Mouse (Mus musculus): ENCODE measurements around the gene Galns. TPM values are rescaled to one million over a fixed set of nuclear protein-coding genes. Genes with fewer than 3 reads are reported as not detected.
"Not testable (repeated sequence)": the region's sequence is repeated elsewhere in the genome, so short reads cannot be mapped to it uniquely, and the experiment has no call there.

The Galns gene
- total RNA-seq, 2 experiments from 2014 or later: 9.7 to 10.3 TPM

DNA sequence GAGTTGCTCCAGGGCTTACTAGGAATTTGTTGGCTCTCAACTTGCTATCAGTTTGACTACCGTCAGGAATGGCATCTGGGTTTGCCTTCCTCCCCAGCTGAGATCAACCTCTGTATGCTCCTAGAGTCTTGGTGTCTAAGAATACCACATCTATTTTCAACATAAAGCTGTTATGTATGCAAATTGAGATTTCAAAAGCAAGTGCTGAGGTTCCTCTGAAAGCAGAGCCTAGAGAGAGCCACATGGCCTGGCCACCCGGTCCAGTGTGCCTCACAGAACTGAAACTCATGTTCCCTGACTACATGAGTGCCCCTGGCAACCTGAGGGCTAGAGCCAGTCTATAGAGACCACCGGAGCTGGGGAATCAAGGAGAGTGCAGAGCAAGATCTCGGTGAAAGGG is 5.9 kb downstream of the Galns start:
- intact Hi-C loops (cut with DNase I): no loop called here
- DNase-seq (ENCODE audit: low spot score in 2 of 2): peak in 1 of 2 experiments; percentile 44

DNA sequence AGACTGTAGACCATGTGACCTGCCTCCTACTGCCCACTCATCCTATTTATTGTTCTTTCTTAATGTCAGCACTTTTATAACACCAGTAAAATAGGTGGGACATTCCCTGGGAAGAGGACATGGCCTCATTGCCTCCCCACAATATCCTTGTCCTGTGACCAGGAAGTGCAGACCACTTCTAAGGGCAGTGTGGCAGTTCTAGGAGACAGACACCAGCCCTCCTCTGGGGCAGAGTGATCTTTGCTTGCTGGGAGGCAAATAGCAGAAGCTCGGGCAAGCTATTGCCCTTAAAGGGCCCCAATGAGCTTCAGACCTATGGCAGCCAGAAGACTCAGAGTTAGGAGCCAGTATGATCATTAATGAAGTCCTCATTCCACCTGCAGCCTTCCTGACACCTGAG is 6.6 kb downstream of the Galns start:
- DNase-seq (ENCODE audit: low spot score in 2 of 2): no peak
- intact Hi-C loops (cut with DNase I): no loop called here

DNA sequence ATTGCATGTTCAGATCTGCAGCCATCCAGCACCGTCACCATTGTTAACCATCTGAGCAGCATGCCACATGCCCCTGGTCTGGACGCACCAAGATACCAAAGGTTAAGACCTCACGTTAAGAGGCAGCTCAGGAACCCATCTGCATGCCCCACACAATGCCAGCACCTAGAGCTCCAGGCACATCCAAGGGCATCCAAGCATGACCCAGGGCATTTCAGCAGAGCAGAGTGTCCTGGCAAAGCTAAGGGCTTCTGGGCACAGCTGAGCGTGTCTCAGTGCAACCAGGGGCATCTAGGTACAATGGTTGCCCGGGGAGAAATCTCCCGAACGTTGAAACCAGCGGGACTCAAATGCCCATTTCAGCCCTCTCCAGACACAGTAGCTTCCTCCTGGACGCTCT is 10.6 kb downstream of the Galns start:
- intact Hi-C loops (cut with DNase I): no loop called here
- DNase-seq (ENCODE audit: low spot score in 2 of 2): no peak

GRCm38 (mm10) chr8:122596031-122596430 is 15.2 kb downstream of the Galns start:
- intact Hi-C loops (cut with DNase I): no loop called here
- no peak for DNase-seq (ENCODE audit: low spot score in 2 of 2)

- intact Hi-C loops (cut with DNase I): no loop called here
Observed at GRCm38 (mm10) chr8:122593783-122594507, 17.3 kb downstream of the Galns start.

GRCm38 (mm10) chr8:122593240-122593639 is 18.0 kb downstream of the Galns start:
- intact Hi-C loops (cut with DNase I): no loop called here
- DNase-seq (ENCODE audit: low spot score in 2 of 2): no peak

More at GRCm38 (mm10) chr8:122593783-122594507, 17.3 kb downstream of the Galns start:
- DNase-seq (ENCODE audit: low spot score in 2 of 2): no peak

DNA sequence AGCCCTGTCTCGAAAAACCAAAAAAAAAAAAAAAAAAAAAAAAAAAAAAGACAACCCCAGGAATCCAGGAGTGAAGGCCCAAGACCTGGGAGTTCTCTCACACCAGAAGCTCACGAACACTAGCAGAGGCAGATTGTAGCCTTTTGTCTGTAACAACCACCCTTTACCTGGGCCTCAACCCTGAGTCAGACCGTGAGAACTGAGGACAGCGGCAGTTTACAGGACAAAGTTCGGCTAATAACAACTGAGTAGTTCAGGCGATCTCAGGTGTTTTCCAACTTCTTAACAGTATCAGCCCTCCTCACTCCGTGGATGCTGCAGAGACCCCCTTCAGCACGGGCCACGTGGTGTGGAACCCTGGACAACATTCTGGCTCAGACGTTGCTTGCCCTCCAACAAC is 24.5 kb downstream of the Galns start:
- intact Hi-C loops (cut with DNase I): no loop called here
- no peak for DNase-seq (ENCODE audit: low spot score in 2 of 2)

GRCm38 (mm10) chr8:122586171-122586570 is 25.1 kb downstream of the Galns start:
- no peak for DNase-seq (ENCODE audit: low spot score in 2 of 2)
- intact Hi-C loops (cut with DNase I): no loop called here

- intact Hi-C loops (cut with DNase I): no loop called here
- no peak for DNase-seq (ENCODE audit: low spot score in 2 of 2)
Observed at GRCm38 (mm10) chr8:122585411-122585891, 25.8 kb downstream of the Galns start.

DNA sequence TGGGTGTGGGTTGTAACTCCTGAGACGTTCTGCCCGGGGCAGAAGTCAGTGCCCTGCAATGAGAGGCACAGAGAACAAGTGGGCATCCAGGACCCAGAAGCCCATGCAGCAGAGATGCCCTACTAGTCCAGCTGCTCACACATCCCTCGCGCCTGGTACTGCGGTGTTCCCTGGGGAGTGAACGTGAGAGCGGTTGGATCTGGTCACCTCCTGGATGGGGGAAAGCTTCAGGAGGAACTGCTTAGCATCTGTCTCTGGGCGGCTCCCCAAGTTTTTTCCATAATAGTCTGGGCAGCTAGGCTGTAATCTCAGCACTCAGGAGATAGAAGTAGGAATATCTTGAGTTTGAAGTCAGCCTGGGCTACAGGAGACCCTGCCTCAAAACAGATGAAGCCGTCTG is 26.3 kb downstream of the Galns start:
- DNase-seq (ENCODE audit: low spot score in 2 of 2): no peak
- intact Hi-C loops (cut with DNase I): no loop called here

DNA sequence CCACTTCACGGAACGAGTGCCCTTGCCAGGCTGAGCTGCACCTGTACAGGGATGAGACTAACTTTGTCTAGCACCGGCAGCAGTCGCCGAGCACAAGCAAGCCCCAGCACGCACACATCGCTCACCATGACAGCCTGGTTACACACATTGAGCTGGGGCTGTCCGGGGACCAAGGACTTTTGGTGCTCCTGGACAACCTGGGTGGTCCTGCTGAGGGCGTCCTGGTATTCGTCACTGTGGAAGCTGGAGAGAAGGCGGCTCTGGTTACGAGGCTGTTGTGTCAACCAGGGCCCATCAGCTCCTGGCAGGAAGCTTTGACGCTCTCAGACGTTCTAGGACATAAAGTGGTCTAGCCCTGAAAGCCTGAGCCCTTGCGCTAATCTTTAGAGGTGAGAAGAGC is 30.3 kb downstream of the Galns start:
- no peak for DNase-seq (ENCODE audit: low spot score in 2 of 2)
- intact Hi-C loops (cut with DNase I): no loop called here

DNA sequence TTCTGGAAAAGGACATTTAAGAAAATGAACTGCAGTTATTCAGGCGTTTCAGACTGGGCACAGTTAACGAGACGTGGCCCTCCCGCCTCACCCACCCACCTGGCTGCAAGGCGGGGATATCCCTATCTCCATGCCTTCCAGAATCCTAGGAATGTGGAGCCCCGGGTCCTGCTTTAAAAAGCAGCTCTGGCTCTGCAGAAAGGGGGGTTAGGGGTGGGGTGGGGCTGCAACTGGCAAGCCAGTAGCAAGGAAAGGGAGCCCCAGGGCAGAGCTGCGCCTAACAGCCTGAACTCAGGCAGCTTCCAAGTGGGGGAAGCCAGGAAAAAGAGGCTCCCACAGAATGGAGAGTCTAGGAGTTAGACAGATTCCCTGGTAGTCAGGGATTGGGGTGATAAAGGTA is 32.1 kb downstream of the Galns start:
- intact Hi-C loops (cut with DNase I): no loop called here
- no peak for DNase-seq (ENCODE audit: low spot score in 2 of 2)

DNA sequence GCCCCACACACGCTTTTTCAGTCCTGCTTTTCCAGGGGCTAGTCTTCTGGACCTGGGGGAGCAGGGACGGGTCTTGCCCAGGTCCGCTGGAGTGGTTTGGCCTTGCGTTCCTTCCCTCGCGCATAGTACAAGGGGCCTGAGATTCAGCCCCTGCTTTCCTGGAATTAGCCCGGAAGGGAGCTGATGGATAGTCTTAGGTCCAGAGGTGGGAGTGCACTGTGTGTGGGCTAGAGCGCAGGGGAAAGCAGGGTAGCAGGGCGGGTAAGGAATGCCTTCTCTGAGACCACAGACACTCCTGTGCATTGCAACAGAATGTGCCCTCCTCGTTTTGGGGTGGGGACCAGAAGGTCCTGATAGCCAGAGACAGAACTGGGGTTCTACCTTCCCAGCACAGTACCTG is 34.1 kb downstream of the Galns start:
- no peak for DNase-seq (ENCODE audit: low spot score in 2 of 2)
- intact Hi-C loops (cut with DNase I): no loop called here

DNA sequence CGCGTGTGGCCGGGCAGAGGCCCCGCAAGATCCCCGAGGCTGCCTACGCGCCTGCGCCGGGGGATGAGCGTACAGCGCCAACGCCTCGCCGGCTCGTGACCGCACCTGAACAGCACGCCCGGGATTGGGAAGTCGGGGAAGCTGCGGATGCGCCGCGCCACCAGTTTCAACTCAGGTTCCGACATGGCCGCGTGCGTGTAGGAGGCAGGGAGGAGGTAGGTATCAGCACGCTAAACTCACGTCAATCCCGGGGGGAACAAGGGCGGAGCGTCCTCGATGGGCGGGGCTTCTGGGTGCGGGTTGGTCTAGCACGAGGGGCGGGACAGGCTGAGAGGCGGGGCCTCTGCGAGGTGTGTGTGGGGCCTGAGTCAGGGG is 34.6 kb downstream of the Galns start, which contains the start of gene Aprt:
Gene Aprt, minus strand, starts transcription at position 262 of the 375 bp plus-strand sequence.
- intact Hi-C loops (cut with DNase I): no loop called here
- peak; percentile 91 to 94 for DNase-seq (ENCODE audit: low spot score in 2 of 2)

- intact Hi-C loops (cut with DNase I): no loop called here
- DNase-seq (ENCODE audit: low spot score in 2 of 2): no peak
Observed at GRCm38 (mm10) chr8:122575735-122576647, 35.3 kb downstream of the Galns start.

DNA sequence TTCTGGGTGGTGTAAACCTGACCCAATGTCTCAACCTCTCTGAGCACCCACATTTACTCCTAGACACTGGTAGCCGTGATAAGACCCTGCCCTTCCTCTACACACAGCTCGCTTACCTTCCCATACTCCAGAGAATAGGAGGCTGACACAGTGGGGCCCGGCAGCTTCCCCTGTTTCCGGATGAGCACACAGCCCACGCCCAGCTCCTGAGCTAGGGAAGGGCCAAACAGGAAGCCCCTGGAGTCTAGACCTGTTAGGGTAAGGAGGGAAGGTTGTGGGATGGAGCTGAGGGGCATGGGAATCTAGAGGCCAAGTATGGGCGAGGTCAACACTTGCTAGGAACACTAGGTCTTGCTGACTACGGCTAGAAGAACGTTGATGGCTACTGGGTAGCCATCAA is 36.0 kb downstream of the Galns start:
- DNase-seq (ENCODE audit: low spot score in 2 of 2): no peak
- intact Hi-C loops (cut with DNase I): no loop called here

DNA sequence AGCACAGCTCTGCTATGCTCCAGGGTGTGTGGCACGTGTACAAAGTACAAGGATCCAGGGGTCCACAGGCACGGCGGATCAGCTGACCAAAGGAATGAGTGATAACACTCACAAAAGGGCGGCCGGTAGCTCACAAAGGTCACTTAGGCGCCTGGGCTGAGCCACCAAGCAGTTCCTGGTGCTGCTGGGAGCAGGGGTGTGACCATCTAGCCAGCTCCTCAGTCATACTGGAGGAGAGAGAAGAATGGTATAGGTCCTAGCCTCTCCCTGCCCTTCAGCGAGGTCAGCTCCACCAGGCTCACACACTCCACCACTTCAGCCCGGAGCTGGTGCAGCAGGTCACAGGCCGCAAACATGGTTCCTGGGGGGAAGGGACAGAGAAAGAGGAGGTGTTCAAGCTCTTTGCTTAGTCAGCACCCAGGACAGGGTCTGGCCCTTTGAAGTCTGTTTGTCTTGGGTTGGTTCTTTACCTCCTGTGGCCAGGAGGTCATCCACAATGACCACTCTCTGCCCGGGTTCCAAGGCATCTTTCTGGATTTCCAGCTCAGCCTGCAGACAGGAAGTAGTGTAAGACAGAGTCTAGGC is 36.5 kb downstream of the Galns start:
- DNase-seq (ENCODE audit: low spot score in 2 of 2): no peak
- intact Hi-C loops (cut with DNase I): no loop called here

- intact Hi-C loops (cut with DNase I): no loop called here
- DNase-seq (ENCODE audit: low spot score in 2 of 2): no peak
Observed at GRCm38 (mm10) chr8:122574264-122574663, 37.0 kb downstream of the Galns start.

GRCm38 (mm10) chr8:122573577-122573976 is 37.7 kb downstream of the Galns start:
- DNase-seq (ENCODE audit: low spot score in 2 of 2): no peak
- intact Hi-C loops (cut with DNase I): no loop called here

- DNase-seq (ENCODE audit: low spot score in 2 of 2); intact Hi-C loops (cut with DNase I): not testable (repeated sequence)
Observed at GRCm38 (mm10) chr8:122573176-122573575, 38.1 kb downstream of the Galns start.

Measured in left cerebral cortex, postnatal 14 days (tissue).